Mouse (Mus musculus): ENCODE results near the gene Nop10. TPM values are rescaled to one million over a fixed set of nuclear protein-coding genes. Genes with fewer than 3 reads are reported as not detected.

Nop10 gene
- total RNA-seq (2023): 74.2 TPM

GRCm38 (mm10) chr2:112261748-112262653 lies at the start of gene Nop10:
Gene Nop10, plus strand, starts transcription at chr2:112261926.

GRCm38 (mm10) chr2:112239212-112239934 lies 22.4 kb upstream of the Nop10 start, which contains the start of gene Lpcat4:
Gene Lpcat4, plus strand, starts transcription at chr2:112239468.

GRCm38 (mm10) chr2:112259241-112259962 lies 2.3 kb upstream of the Nop10 start, which contains the start of gene Nutm1:
Gene Nutm1, minus strand, starts transcription at chr2:112259291.

DNA sequence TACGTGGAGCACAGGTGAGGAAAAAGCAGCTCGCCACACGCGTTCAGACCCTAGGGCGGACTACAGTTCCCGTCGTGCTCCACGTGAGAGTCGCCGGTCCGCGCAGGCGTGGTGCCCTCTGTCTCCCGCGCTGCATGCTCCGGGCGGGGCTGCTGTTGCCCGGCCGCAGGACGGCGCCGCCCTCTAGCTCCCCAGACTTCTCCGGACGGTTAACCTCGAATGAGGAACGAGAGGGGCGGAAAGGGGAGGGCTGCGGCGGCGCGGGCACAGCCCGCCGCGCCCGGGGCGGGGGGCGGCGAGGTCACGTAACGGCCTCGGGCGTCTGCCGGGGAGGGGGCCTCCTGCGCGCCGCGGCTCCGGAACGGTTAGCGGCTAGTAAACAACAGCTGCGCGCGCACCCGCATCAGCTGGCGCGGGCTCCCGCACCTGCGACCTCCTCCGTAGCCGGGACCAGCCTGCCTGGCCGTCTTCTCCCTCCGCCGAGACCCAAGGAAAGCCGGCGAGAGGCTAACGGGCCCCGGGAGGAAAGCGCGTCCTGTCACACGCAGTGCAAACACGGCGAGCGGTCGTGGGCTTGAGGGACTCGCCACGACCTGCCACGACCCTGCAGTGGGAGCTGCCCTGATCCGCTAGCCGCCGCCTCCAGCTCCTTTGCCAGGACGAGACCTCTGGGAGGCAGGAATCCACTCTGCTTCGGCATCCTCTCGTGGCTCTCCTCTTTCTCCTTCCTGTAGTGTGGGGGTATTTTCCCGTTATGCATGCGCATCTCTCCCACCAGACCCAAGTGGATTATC lies 3.9 kb downstream of the Nop10 start, which contains the start of gene Slc12a6:
Gene Slc12a6, plus strand, starts transcription at position 378 of the 794 bp plus-strand sequence.

GRCm38 (mm10) chr2:112266242-112266592 lies 4.5 kb downstream of the Nop10 start, which contains the start of gene Gm21985:
Gene Gm21985, plus strand, starts transcription at chr2:112266314.

Other genes starting within 250 kb of the Nop10 start
- gene Olfr1310, start 249.2 kb upstream of the Nop10 start, total RNA-seq (2023): not detected
- gene Olfr1311, start 237.5 kb upstream of the Nop10 start, total RNA-seq (2023): not detected
- not detected for gene Olfr1312, start 211.7 kb upstream of the Nop10 start, total RNA-seq (2023)
- gene Olfr1313, start 184.1 kb upstream of the Nop10 start, total RNA-seq (2023): not detected
- not detected for gene Olfr1314, start 165.1 kb upstream of the Nop10 start, total RNA-seq (2023)
- not detected for gene Olfr1315-ps1, start 146.5 kb upstream of the Nop10 start, total RNA-seq (2023)
- gene Olfr1316, start 126.9 kb upstream of the Nop10 start, total RNA-seq (2023): not detected
- not detected for gene Olfr1317, start 121.6 kb upstream of the Nop10 start, total RNA-seq (2023)
- gene Olfr1318, start 107.7 kb upstream of the Nop10 start, total RNA-seq (2023): not detected
- gene Lpcat4, start 22.5 kb upstream of the Nop10 start, total RNA-seq (2023): 58.1 TPM
- not detected for gene Nutm1, start 2.6 kb upstream of the Nop10 start, total RNA-seq (2023)
- 119 TPM for gene Slc12a6, start 3.9 kb downstream of the Nop10 start, total RNA-seq (2023)
- gene Gm21985, start 4.4 kb downstream of the Nop10 start, total RNA-seq (2023): not detected
- gene Emc4, start 106.1 kb downstream of the Nop10 start, total RNA-seq (2023): 27.7 TPM
- gene Katnbl1, start 117.3 kb downstream of the Nop10 start, total RNA-seq (2023): 12.6 TPM
- gene Emc7, start 193.1 kb downstream of the Nop10 start, total RNA-seq (2023): 10.8 TPM
- gene Chrm5, start 218.8 kb downstream of the Nop10 start, total RNA-seq (2023): not detected
- gene Aven, start 231.0 kb downstream of the Nop10 start, total RNA-seq (2023): 80.4 TPM

Measured in CD4-positive naive resting alpha-beta T cell, adult 57 days (primary cell).